Mouse (Mus musculus): ENCODE measurements at regions not wholly inside any gene's neighbourhood (a gene's known extent, or its start where the extent isn't known, plus 50 kb on each side); places are given as distances from the start of the nearest gene placed in this dataset.
A peak's percentile ranks its signal among the peaks of the same experiment; 100 is the strongest.
"Not testable (repeated sequence)": the region's sequence is repeated elsewhere in the genome, so short reads cannot be mapped to it uniquely, and the experiment has no call there.

GRCm38 (mm10) chr16:55589382-55589956 lies 249.2 kb downstream of the Nfkbiz start:
- intact Hi-C loops (cut with DNase I): no loop called here
- DNase-seq: no peak

DNA sequence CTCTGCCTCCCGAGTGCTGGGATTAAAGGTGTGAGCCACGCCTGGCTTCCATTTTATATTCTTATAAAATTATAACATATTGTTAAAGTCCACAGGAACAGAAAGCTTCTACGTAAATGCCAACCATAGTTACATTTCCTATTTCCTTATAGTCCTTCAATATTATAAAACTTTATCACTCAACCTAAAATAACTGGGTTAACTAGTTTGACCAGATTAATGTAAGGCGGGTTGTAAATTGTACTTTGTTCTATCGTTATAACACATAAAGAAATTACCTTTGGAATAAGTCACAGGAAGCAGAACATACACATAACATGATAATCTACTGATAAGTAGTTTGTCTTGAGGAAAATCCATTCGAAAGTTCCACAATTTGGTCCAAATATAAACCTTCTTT lies 251.6 kb downstream of the Nfkbiz start:
- no peak for DNase-seq
- intact Hi-C loops (cut with DNase I): no loop called here

DNA sequence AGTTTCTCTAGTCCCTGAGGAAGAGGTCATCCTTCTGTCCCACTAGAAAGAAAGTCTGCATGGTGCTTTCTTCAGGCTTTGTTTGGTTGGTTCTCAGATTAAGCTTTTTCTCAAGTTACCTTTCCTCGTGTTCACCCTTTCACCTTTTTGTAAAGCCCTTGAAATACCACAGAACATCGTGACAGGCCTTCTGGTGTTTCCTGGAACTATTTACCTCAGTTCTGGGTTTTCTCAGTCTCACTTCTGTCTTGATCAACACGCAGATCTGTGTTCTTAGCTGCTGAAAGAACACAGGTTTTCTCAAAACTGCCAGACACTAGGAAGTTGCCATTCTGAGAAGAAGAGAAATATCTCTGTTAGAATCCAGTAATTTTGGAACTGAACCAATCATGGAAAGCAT lies 255.8 kb downstream of the Nfkbiz start:
- DNase-seq: no peak
- intact Hi-C loops (cut with DNase I): no loop called here

DNA sequence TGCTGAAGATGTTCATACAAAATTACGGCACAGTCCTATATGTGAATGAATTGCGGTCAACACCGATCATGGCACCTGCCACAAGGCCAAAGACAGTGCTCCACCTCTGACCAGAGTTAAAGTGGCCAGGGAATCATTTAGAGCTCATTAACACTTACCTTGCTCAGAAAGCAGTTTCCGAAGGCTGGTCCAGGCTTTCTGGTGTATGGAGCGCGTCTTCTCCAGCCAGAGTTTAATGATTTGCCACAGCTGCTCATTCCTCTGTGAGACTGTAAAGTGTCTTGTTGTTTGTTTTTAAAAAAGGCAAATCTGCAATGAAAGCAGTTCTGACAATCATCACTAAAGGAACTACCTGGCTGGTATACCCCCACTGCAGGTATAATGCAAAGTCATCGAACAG lies 256.7 kb downstream of the Nfkbiz start:
- intact Hi-C loops (cut with DNase I): no loop called here
- DNase-seq: no peak

GRCm38 (mm10) chr16:55580827-55581226 lies 257.9 kb downstream of the Nfkbiz start:
- intact Hi-C loops (cut with DNase I): no loop called here

DNA sequence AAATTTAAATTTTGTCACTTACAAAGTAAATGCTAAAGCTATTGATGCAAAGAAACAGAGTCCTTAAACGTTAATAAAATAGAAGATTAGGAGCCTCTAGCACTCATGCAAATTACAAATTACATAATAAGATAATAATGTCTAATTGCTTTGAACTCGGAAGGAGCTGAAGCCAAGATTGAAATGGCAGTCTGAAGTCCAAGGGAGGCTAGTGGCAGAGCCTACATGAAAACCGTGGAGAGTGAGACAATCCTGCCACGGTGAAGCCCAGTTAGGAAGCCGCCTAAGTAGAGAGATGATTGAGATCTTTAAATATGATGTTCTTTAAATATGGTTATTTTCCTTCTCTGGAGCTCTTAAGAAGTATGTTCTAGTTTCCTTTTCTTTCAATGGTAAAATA lies 260.0 kb downstream of the Nfkbiz start:
- intact Hi-C loops (cut with DNase I): no loop called here
- no peak for DNase-seq

More at GRCm38 (mm10) chr16:55580827-55581226, 257.9 kb downstream of the Nfkbiz start:
- DNase-seq: no peak

DNA sequence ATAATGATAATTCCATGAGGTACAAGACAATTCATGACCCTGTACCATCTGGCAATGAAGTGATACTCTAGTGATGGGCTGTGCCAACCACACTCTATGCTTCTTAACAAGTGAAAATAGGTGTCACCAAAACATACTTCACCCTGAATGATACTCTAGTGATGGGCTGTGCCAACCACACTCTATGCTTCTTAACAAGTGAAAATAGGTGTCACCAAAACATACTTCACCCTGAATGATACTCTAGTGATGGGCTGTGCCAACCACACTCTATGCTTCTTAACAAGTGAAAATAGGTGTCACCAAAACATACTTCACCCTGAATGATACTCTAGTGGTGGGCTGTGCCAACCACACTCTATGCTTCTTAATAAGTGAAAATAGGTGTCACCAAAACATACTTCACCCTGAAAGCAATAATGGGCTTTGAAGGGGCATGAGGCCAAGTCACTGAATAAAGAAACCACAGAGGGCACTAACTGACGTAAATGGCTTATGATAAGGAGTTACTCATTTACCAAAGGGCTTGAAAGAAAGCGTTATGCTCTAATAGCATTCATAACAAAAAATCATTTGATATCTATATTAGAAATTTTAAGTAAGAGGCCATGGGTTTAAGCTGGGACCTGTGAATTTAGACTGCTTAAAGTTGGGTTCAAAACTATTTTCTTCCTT lies 263.0 kb downstream of the Nfkbiz start:
- intact Hi-C loops (cut with DNase I); DNase-seq: not testable (repeated sequence)

DNA sequence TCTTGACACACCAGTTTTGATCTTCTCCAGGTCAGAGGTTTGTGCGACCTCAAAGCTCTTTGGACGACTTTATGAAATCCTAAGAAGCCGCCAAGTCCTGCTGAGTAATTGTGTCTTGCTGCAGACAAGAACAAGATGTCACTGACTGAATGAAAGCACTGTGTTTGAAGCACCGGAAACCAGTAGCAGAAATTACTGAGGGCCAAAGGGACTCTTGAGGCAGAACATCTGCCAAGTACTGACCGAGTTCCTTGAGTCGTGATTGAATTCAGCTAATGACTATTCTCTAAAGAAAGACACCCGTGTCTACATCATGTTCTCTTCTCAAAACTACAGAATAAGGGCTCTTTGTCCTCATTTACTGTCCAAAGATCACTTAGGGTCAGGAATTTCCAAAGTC lies 267.6 kb downstream of the Nfkbiz start:
- intact Hi-C loops (cut with DNase I): loop anchor here (2.0 kb wide), 1 partner anchor 14 kb away; no protein-coding TSS in a partner anchor
- DNase-seq: peak; percentile 20 to 27

GRCm38 (mm10) chr16:55570097-55570496 lies 268.6 kb downstream of the Nfkbiz start:
- intact Hi-C loops (cut with DNase I): loop anchor here (2.0 kb wide), 1 partner anchor 13 kb away; no protein-coding TSS in a partner anchor
- DNase-seq: no peak

- intact Hi-C loops (cut with DNase I): loop anchor here (2.0 kb wide), 1 partner anchor 15 kb away; no protein-coding TSS in a partner anchor
Observed at GRCm38 (mm10) chr16:55555821-55556535, 258.2 kb upstream of the Zpld1 start.

GRCm38 (mm10) chr16:55555224-55555623 lies 257.4 kb upstream of the Zpld1 start:
- intact Hi-C loops (cut with DNase I): no loop called here
- peak; percentile 24 to 34 for DNase-seq

More at GRCm38 (mm10) chr16:55555821-55556535, 258.2 kb upstream of the Zpld1 start:
- no peak for DNase-seq

DNA sequence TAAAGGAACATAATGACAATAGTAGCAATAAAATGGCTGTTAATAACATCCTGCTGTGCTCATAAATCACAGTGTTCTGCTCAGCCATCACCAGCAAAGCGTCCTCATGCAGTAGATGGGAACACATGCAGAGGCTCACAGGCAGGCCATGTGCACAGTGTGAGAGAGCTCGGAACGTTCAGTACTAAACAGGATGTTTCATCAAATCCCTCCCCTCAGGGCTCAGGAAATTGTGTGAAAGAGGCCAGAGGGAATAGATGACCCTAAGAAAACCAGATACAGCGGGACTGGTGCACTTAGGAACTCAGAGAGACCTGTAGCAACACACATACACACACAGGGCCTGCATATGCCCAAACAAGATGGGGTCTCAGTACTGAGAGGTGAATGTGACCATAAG lies 256.1 kb upstream of the Zpld1 start:
- intact Hi-C loops (cut with DNase I): no loop called here
- no peak for DNase-seq

DNA sequence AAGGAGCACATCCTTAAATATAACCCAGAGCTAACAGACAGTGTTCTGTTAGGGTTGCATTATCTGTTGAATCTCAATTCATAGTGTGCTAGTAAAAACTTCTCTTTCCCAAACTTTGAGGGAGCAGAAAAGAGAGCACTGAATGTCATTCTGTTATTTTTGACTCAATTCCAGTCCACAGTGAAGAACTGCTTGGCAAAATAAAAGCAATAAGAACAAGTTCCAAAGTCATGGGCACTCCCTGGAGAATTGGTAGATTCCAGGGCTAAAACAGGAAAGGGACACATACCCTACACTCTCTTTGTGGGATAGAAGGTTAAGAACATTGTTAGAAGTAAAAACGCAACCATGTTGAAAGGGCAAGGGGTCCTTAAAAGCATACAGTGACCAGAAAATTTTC lies 253.6 kb upstream of the Zpld1 start:
- intact Hi-C loops (cut with DNase I): no loop called here

GRCm38 (mm10) chr16:55550649-55551312 lies 253.0 kb upstream of the Zpld1 start:
- intact Hi-C loops (cut with DNase I): no loop called here
- DNase-seq: no peak

More for the DNA sequence above, 253.6 kb upstream of the Zpld1 start:
- no peak for DNase-seq

- DNase-seq: no peak
- intact Hi-C loops (cut with DNase I): no loop called here
Observed at GRCm38 (mm10) chr16:55547095-55547494, 249.3 kb upstream of the Zpld1 start.

- intact Hi-C loops (cut with DNase I): no loop called here
Observed at GRCm38 (mm10) chr16:55540336-55541015, 242.7 kb upstream of the Zpld1 start.

DNA sequence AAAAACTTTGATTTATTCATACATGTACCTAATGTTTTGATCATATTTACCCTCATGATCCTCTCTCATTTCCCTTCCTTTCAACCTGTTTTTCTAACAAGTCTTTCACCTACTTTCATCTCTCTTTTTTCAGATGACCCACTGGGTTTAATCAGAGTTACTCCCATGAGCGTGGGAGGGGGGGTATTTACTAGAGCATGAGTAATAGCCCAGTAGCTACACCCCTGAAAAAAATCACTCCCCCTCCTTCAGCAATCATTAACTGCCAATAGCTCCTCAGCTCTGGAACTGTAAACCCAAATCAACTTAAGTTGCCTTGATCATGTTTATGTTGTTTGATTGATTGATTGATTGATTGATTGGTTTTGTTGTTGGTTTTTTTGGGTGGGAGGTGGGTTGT lies 241.4 kb upstream of the Zpld1 start:
- no peak for DNase-seq
- intact Hi-C loops (cut with DNase I): no loop called here

More at GRCm38 (mm10) chr16:55540336-55541015, 242.7 kb upstream of the Zpld1 start:
- no peak for DNase-seq

- no peak for DNase-seq
- intact Hi-C loops (cut with DNase I): no loop called here
Observed at GRCm38 (mm10) chr16:55537548-55537947, 239.8 kb upstream of the Zpld1 start.

DNA sequence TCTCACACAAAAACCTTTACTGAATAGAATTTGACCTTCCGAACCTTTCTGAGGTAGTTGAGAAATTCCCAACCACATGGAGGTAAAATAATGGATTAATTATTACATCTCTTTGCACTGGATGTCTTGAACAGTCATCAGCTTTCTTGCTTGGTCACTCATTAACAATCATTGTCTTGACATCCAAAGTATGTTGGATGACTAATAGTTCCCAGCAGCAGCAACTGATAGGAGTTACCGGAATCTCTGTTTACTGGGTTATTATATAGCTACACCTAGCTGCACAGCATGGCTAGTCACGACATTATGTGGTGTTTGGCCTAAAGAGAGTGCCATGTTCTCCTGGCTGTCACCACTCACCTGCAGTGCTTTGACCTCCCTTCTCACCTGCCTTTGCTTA lies 234.9 kb upstream of the Zpld1 start:
- intact Hi-C loops (cut with DNase I): no loop called here
- no peak for DNase-seq

DNA sequence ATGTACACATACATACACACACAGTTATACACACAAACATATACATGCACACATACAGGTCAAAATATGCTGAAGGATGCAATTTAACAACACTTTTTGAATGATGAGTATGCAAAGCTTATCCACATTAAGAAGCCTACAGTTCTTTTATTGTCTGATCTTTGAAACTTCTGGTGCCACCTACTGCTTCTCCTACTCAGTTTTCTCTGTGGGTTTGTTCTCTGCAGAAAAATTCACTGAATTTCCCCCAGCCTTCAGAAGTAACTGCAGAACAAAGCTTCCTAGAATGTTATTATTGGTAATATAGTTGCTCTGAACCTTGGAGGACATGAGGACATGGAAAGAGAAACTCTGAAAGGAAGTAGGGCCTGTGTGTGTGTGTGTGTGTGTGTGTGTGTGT lies 233.1 kb upstream of the Zpld1 start:
- intact Hi-C loops (cut with DNase I): no loop called here

More for the DNA sequence above, 233.1 kb upstream of the Zpld1 start:
- no peak for DNase-seq

All from heart, postnatal 14 days (tissue).